Mouse (Mus musculus): Measurements from ENCODE around the gene Rnf115. TPM values are rescaled to one million over a fixed set of nuclear protein-coding genes. Genes with fewer than 3 reads are reported as not detected.
A peak's percentile ranks its signal among the peaks of the same experiment; 100 is the strongest.

The Rnf115 gene
- polyA plus RNA-seq, 1 experiment from 2014 or later = 72.2 TPM

DNA sequence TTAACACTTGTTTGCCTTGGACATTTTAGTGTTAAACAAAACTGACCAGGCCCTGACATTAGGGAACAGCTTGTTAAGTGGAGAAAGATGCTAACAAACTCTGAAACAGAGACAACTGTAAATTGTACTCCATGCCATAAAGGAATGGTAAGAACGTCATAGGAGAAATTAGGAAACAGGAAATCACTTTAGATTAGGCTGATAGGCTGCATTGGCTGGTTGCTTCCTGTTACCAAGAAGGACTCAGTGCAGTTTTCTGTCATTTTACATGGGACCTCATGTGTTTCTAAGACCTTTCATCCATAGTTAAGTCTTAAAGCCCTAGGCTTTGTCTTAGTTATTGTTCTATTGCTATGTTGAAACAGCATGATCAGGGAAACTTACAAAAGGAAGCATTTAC, 19.4 kb downstream of the Rnf115 start:
- WGBS = 85% methylated on average over 1 of the region's 1 CpGs
- no peak overlapping the region for H3K27ac ChIP-seq (replicated peaks)
- no peak overlapping the region for H3K4me2 ChIP-seq
- H3K4me3 ChIP-seq = no peak overlapping the region
- no peak for ATAC-seq (ENCODE audit: low FRiP score, low read depth)
- no peak overlapping the region for H3K9ac ChIP-seq
- no peaks in the 10 kb centered on the region for H3K9me3 ChIP-seq
- H3K27me3 ChIP-seq = no peaks in the 10 kb centered on the region
- no peaks in the 10 kb centered on the region for H3K4me1 ChIP-seq (replicated peaks)
- no peaks in the 10 kb centered on the region for H3K36me3 ChIP-seq

DNA sequence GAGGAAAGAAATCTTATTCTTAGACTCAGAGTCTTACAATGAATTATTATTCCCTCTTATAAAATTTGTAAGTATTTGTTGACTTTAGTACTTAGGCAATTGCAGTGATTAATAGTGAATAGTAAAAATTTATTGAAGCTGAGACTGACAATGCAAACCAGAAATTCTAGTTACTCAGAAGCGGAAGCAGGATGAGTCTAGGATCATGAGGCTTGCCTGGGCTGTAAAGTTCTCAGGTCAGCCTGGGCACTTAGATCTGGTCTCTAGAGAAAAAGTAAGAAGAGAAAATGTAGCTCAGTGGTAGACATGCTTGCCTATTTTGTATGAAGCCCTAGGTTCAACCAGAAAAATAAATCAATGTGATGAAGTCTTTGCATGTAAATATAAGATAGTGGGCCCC, 28.5 kb downstream of the Rnf115 start:
- 98% methylated on average over 1 of the region's 1 CpGs for WGBS
- ATAC-seq (ENCODE audit: low FRiP score, low read depth) = no peak
- no peaks in the 10 kb centered on the region for H3K4me1 ChIP-seq (replicated peaks)
- no peaks in the 10 kb centered on the region for H3K9me3 ChIP-seq
- H3K4me2 ChIP-seq = no peak overlapping the region
- no peaks in the 10 kb centered on the region for H3K27me3 ChIP-seq
- no peak overlapping the region for H3K27ac ChIP-seq (replicated peaks)
- H3K36me3 ChIP-seq = no peaks in the 10 kb centered on the region
- H3K9ac ChIP-seq = no peak overlapping the region
- no peak overlapping the region for H3K4me3 ChIP-seq

DNA sequence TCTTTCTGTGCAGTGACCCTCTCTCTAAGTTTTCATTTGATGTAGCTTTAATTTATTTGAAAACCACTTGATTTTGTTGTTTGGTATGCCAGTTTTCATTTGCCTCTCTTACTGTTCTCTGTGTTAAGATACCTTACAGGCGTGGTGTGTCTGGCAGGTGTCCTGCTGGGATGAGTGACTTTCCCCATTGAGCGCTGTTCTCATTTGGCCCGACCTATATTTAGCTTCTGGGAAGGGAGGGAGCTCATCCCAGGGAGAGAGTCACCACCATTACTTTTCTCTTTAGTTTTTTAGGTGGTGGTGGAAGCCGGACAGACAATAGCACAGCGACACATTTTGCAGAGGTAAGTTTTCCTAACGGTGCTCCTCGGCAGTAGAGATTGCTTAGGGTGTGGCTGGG, 30.2 kb downstream of the Rnf115 start:
- Histone ChIP-seq H3K27me3 (no peaks in the 10 kb centered on the region), H3K9ac (no peak overlapping the region)
- WGBS = 50% methylated on average over 7 of the region's 7 CpGs

DNA sequence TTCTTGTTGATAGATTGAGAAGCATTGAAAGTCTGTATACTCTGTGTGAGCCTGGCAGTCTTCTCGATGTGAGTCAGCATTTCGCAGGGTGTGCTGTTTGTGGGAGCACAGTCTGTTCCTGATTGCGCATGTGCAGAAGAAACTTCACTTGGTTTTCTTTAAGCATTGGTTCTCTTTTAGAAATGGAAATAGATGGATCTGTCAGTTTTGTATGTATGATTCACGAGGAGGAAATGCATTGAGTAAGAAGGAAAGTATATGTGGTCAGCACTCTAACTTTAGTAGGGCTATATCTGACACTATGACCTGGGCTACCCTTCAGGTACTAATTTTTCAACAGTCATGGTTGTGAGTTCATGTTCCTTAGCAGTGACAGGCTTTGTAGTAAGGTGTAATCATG, 32.2 kb downstream of the Rnf115 start:
- 96% methylated on average over 4 of the region's 4 CpGs for WGBS
- H3K27ac ChIP-seq (replicated peaks) = no peak overlapping the region
- H3K9me3 ChIP-seq = no peaks in the 10 kb centered on the region
- H3K27me3 ChIP-seq = no peaks in the 10 kb centered on the region
- no peak overlapping the region for H3K4me2 ChIP-seq
- H3K4me1 ChIP-seq (replicated peaks) = no peaks in the 10 kb centered on the region
- no peak for ATAC-seq (ENCODE audit: low FRiP score, low read depth)
- H3K36me3 ChIP-seq = no peaks in the 10 kb centered on the region
- no peak overlapping the region for H3K9ac ChIP-seq
- no peak overlapping the region for H3K4me3 ChIP-seq

More for the DNA sequence above, 30.2 kb downstream of the Rnf115 start:
- H3K36me3 ChIP-seq = no peaks in the 10 kb centered on the region
- no peak for ATAC-seq (ENCODE audit: low FRiP score, low read depth)
- no peak overlapping the region for H3K4me3 ChIP-seq
- H3K4me2 ChIP-seq = no peak overlapping the region
- H3K27ac ChIP-seq (replicated peaks) = no peak overlapping the region
- no peaks in the 10 kb centered on the region for H3K4me1 ChIP-seq (replicated peaks)
- H3K9me3 ChIP-seq = no peaks in the 10 kb centered on the region

- H3K4me2 ChIP-seq = no peak overlapping the region
- 100% methylated on average over 1 of the region's 1 CpGs for WGBS
Measured at GRCm38 (mm10) chr3:96764528-96764927, 37.1 kb downstream of the Rnf115 start.

DNA sequence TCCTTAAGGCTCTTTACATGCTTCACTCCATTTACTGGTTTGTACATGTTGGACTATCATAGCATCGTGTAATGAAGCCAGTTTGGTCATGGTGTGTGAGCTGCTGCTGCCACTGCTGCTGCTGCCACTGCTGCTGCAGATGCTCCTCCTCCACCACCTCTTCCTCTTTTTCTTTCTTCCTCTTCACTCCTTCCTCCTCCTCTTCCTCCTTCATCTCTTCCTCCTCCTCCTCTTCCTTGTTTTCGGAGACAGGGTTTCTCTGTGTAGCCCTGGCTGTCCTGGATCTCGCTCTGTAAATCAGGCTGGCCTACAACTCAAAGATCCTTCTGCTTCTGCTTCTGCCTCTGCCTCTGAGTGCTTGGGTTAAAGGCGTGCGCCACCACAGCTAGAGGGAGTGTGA, 42.5 kb downstream of the Rnf115 start:
- no peaks in the 10 kb centered on the region for H3K27me3 ChIP-seq
- ATAC-seq (ENCODE audit: low FRiP score, low read depth) = no peak
- H3K4me3 ChIP-seq = no peak overlapping the region
- no peaks in the 10 kb centered on the region for H3K36me3 ChIP-seq
- no peaks in the 10 kb centered on the region for H3K9me3 ChIP-seq
- H3K4me2 ChIP-seq = no peak overlapping the region
- H3K9ac ChIP-seq = no peak overlapping the region
- WGBS = 89% methylated on average over 5 of the region's 5 CpGs
- 0 out of 2 replicates have a peak, but pooled peaks cover 3% of the 10 kb centered on the region for H3K4me1 ChIP-seq (replicated peaks)
- H3K27ac ChIP-seq (replicated peaks) = no peak overlapping the region

More at GRCm38 (mm10) chr3:96764528-96764927, 37.1 kb downstream of the Rnf115 start:
- Histone ChIP-seq H3K27ac (replicated peaks) (no peak overlapping the region), H3K4me3 (no peak overlapping the region), H3K9me3 (no peaks in the 10 kb centered on the region), H3K27me3 (no peaks in the 10 kb centered on the region), H3K9ac (no peak overlapping the region), H3K36me3 (no peaks in the 10 kb centered on the region), H3K4me1 (replicated peaks) (0 out of 2 replicates have a peak, but pooled peaks cover 3% of the 10 kb centered on the region)
- ATAC-seq (ENCODE audit: low FRiP score, low read depth) = no peak

DNA sequence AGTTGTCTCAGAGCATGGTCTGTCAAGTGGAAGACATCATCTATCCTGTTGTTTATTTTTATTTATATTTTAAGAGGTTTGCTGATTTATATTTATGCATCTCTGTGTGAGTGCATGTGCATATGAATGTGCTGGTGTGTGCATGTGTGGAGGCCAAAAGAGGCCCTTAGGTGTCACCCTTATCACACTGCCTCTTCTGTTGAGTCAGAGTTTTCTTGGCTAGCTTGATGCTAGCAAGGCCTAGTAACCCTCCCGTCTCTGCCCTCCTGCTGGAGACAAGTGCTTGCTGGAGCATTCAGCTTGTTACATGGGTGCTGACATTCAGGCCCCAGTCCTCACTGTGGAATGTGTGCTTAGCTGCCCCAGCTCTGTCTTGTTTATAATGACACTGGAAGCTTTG, 45.5 kb downstream of the Rnf115 start:
- no peak overlapping the region for H3K27ac ChIP-seq (replicated peaks)
- peaks cover 17% of the 10 kb centered on the region for H3K36me3 ChIP-seq
- 41% methylated on average over 1 of the region's 1 CpGs for WGBS
- H3K9me3 ChIP-seq = no peaks in the 10 kb centered on the region
- no peak overlapping the region for H3K4me2 ChIP-seq
- no peak overlapping the region for H3K9ac ChIP-seq
- ATAC-seq (ENCODE audit: low FRiP score, low read depth) = no peak
- H3K27me3 ChIP-seq = no peaks in the 10 kb centered on the region
- H3K4me1 ChIP-seq (replicated peaks) = no peaks in the 10 kb centered on the region
- H3K4me3 ChIP-seq = no peak overlapping the region

- H3K9me3 ChIP-seq = no peaks in the 10 kb centered on the region
- H3K4me2 ChIP-seq = no peak overlapping the region
- H3K4me3 ChIP-seq = no peak overlapping the region
- no peak overlapping the region for H3K9ac ChIP-seq
- no peaks in the 10 kb centered on the region for H3K27me3 ChIP-seq
- no peak overlapping the region for H3K27ac ChIP-seq (replicated peaks)
- H3K4me1 ChIP-seq (replicated peaks) = no peaks in the 10 kb centered on the region
- no peak for ATAC-seq (ENCODE audit: low FRiP score, low read depth)
- WGBS = 80% methylated on average over 3 of the region's 3 CpGs
- H3K36me3 ChIP-seq = peaks cover 17% of the 10 kb centered on the region
Measured at GRCm38 (mm10) chr3:96777120-96777519, 49.7 kb downstream of the Rnf115 start.

GRCm38 (mm10) chr3:96782236-96782635, 54.8 kb downstream of the Rnf115 start:
- Histone ChIP-seq H3K4me2 (no peak overlapping the region), H3K27me3 (no peaks in the 10 kb centered on the region), H3K27ac (replicated peaks) (peak overlapping the region; percentile 48; the same call in 1 of the 2 replicates), H3K4me1 (replicated peaks) (no peaks in the 10 kb centered on the region), H3K9me3 (no peaks in the 10 kb centered on the region), H3K4me3 (no peak overlapping the region), H3K36me3 (peaks cover 24% of the 10 kb centered on the region), H3K9ac (no peak overlapping the region)
- WGBS = 69% methylated on average over 8 of the region's 8 CpGs
- ATAC-seq (ENCODE audit: low FRiP score, low read depth) = no peak

GRCm38 (mm10) chr3:96787784-96788183, 60.3 kb downstream of the Rnf115 start:
- H3K36me3 ChIP-seq = peaks cover 56% of the 10 kb centered on the region
- H3K9me3 ChIP-seq = no peaks in the 10 kb centered on the region
- no peak overlapping the region for H3K4me2 ChIP-seq
- no peak overlapping the region for H3K9ac ChIP-seq
- ATAC-seq (ENCODE audit: low FRiP score, low read depth) = no peak
- WGBS = 95% methylated on average over 1 of the region's 1 CpGs
- no peak overlapping the region for H3K27ac ChIP-seq (replicated peaks)
- H3K4me1 ChIP-seq (replicated peaks) = no peaks in the 10 kb centered on the region
- no peak overlapping the region for H3K4me3 ChIP-seq
- no peaks in the 10 kb centered on the region for H3K27me3 ChIP-seq

GRCm38 (mm10) chr3:96788506-96788905, 61.0 kb downstream of the Rnf115 start:
- WGBS = 83% methylated on average over 8 of the region's 8 CpGs
- no peak for ATAC-seq (ENCODE audit: low FRiP score, low read depth)

GRCm38 (mm10) chr3:96800254-96800653, 72.8 kb downstream of the Rnf115 start:
- peaks cover 4% of the 10 kb centered on the region; the same call in 1 of the 2 replicates for H3K36me3 ChIP-seq
- no peak overlapping the region for H3K4me3 ChIP-seq
- H3K27me3 ChIP-seq = no peaks in the 10 kb centered on the region
- no peak overlapping the region for H3K27ac ChIP-seq (replicated peaks)
- no peak overlapping the region for H3K9ac ChIP-seq
- H3K4me1 ChIP-seq (replicated peaks) = no peaks in the 10 kb centered on the region
- no peak overlapping the region for H3K4me2 ChIP-seq
- WGBS = 91% methylated on average over 11 of the region's 11 CpGs
- no peak for ATAC-seq (ENCODE audit: low FRiP score, low read depth)
- H3K9me3 ChIP-seq = no peaks in the 10 kb centered on the region

More at GRCm38 (mm10) chr3:96788506-96788905, 61.0 kb downstream of the Rnf115 start:
- Histone ChIP-seq H3K27me3 (no peaks in the 10 kb centered on the region), H3K9ac (no peak overlapping the region), H3K27ac (replicated peaks) (no peak overlapping the region), H3K9me3 (no peaks in the 10 kb centered on the region), H3K4me2 (no peak overlapping the region), H3K4me3 (no peak overlapping the region), H3K4me1 (replicated peaks) (no peaks in the 10 kb centered on the region), H3K36me3 (peaks cover 56% of the 10 kb centered on the region)

GRCm38 (mm10) chr3:96802214-96802613, 74.8 kb downstream of the Rnf115 start:
- ATAC-seq (ENCODE audit: low FRiP score, low read depth) = no peak
- no peak overlapping the region for H3K27ac ChIP-seq (replicated peaks)
- WGBS = 97% methylated on average over 1 of the region's 1 CpGs
- H3K9ac ChIP-seq = no peak overlapping the region
- no peak overlapping the region for H3K4me2 ChIP-seq
- no peak overlapping the region for H3K4me3 ChIP-seq
- no peaks in the 10 kb centered on the region for H3K27me3 ChIP-seq
- no peaks in the 10 kb centered on the region for H3K9me3 ChIP-seq
- 0 out of 2 replicates have a peak, but pooled peaks cover 5% of the 10 kb centered on the region for H3K36me3 ChIP-seq
- no peaks in the 10 kb centered on the region for H3K4me1 ChIP-seq (replicated peaks)

Measured in hindbrain, embryonic 15.5 days (tissue).